Mouse (Mus musculus) monocyte, adult 2 months (primary cell): ENCODE measurements around the gene Hapln1.

Experiments
- DNase-seq, 2 experiments: peaks; one replicate each; pipeline ENCODE4 v3.0.0; 2022; ENCODE audit warnings: low spot score in 2 of 2, low read depth in 1 of 2

Hapln1 gene

GRCm38 (mm10) chr13:89597354-89597753 lies 57.8 kb downstream of the Hapln1 start:
- DNase-seq, result no peak

GRCm38 (mm10) chr13:89600466-89600865 lies 60.9 kb downstream of the Hapln1 start:
- no peak for DNase-seq

- no peak for DNase-seq
These were observed 63.7 kb downstream of the Hapln1 start for GRCm38 (mm10) chr13:89603336-89603735.

- no peak for DNase-seq
These were observed 67.8 kb downstream of the Hapln1 start for GRCm38 (mm10) chr13:89607399-89607798.

GRCm38 (mm10) chr13:89619064-89619463 lies 79.5 kb downstream of the Hapln1 start:
- DNase-seq, result no peak

- no peak for DNase-seq
These were observed 94.6 kb downstream of the Hapln1 start for GRCm38 (mm10) chr13:89634137-89634683.

- DNase-seq, result no peak
These were observed 97.4 kb downstream of the Hapln1 start for GRCm38 (mm10) chr13:89637012-89637411.

GRCm38 (mm10) chr13:89645589-89645988 lies 106.0 kb downstream of the Hapln1 start:
- DNase-seq, result no peak

GRCm38 (mm10) chr13:89652773-89653172 lies 113.2 kb downstream of the Hapln1 start:
- no peak for DNase-seq

GRCm38 (mm10) chr13:89653279-89653678 lies 113.7 kb downstream of the Hapln1 start:
- DNase-seq, result no peak

GRCm38 (mm10) chr13:89657046-89657445 lies 117.5 kb downstream of the Hapln1 start:
- no peak for DNase-seq
